Mouse (Mus musculus) forebrain, embryonic 11.5 days (tissue): Measurements from ENCODE around the gene F2rl2. TPM values are rescaled to one million over a fixed set of nuclear protein-coding genes. Genes with fewer than 3 reads are reported as not detected.

Experiments used
- ATAC-seq: fragments of 200-750 bp; cut with Nextera tagmentation; replicated peaks from 2 replicates; pipeline ENCODE4 v1.8.0; 2017; ENCODE audit warnings: moderate TSS enrichment; ENCODE audit not compliant: low FRiP score
- DNase-seq: peaks from one replicate; pipeline ENCODE4 v3.0.0-alpha.2; 2017; ENCODE audit warnings: low spot score
- H3K27ac ChIP-seq: fragments of 300-500 bp; sonication (generic); 2 replicates; pipeline ENCODE4 v1.5.1; 2014; ENCODE audit warnings: low read depth, low read length
- H3K27me3 ChIP-seq: fragments of 300-500 bp; sonication (generic); 2 replicates; pipeline ENCODE4 v1.6.1; 2014; ENCODE audit warnings: mild to moderate bottlenecking, low read length, mixed read lengths; ENCODE audit not compliant: control insufficient read depth, insufficient read depth
- H3K36me3 ChIP-seq: fragments of 300-500 bp; sonication (generic); 2 replicates; pipeline ENCODE4 v1.6.1; 2014; ENCODE audit warnings: mild to moderate bottlenecking, low read length, moderate library complexity, mixed read lengths; ENCODE audit not compliant: control insufficient read depth, insufficient read depth
- H3K4me1 ChIP-seq: fragments of 300-500 bp; sonication (generic); replicated peaks from 2 replicates; pipeline ENCODE4 v1.6.1; 2014; ENCODE audit warnings: low read length, mixed read lengths; ENCODE audit not compliant: control insufficient read depth, insufficient read depth
- H3K4me2 ChIP-seq: fragments of 300-500 bp; sonication (generic); 2 replicates; pipeline ENCODE4 v1.6.1; 2014; ENCODE audit warnings: low read depth, mild to moderate bottlenecking, low read length, moderate library complexity, mixed read lengths; ENCODE audit not compliant: severe bottlenecking
- H3K4me3 ChIP-seq: fragments of 300-500 bp; sonication (generic); 2 replicates; pipeline ENCODE4 v1.5.1; 2014; ENCODE audit warnings: low read depth, low read length
- H3K9ac ChIP-seq: fragments of 300-500 bp; sonication (generic); 2 replicates; pipeline ENCODE4 v1.6.1; 2014; ENCODE audit warnings: low read length
- H3K9me3 ChIP-seq: fragments of 300-500 bp; sonication (generic); 2 replicates; pipeline ENCODE4 v1.6.1; 2016; ENCODE audit warnings: low read length, mixed read lengths; ENCODE audit not compliant: control insufficient read depth
- WGBS: fragments of 180-500 bp; shearing (Covaris S2); extraction: QIAGEN DNeasy Blood & Tissue Kit; methylation state at CpG from one replicate; pipeline ENCODE4 v1.1.7; 2014; 5-methylcytosine and 5-hydroxymethylcytosine counted together
- polyA plus RNA-seq: library from polyadenylated mRNA; unstranded; fragments of >200 nt; fragmentation: Nextera tagmentation; extraction: Ambion mirVana; gene quantifications from 2 replicates; pipeline ENCODE4 v1.2.1, GENCODE M21; 2014

F2rl2 gene
- polyA plus RNA-seq, 1 experiment from 2014 or later: 3.1 TPM

DNA sequence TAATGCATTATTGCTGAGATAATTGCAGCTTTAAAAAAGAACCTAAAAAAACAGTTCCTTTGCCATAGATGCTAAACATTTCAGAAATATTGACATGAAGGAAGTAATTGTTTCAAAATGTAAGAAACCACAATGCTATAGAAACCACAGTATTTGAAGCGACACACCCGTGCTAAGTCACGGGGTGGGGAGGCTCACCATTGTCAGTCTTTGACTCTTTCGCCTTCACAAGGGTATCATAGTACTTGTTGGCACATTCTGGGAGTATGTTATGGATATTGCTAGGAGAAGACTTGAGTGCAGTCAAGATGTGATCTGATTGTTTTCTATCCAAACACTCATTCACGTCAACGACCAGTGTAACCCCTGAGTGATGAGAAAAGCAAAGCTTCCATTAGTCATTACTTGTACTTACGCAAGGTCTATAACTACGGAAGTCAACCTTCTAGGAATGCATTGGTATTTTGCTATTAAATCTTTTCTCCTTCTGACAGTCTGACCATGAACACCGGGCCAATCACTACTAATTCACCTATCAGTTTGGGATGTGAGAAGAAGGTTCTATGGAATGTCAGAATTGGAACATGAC lies 11.9 kb upstream of the F2rl2 start:
- Histone ChIP-seq H3K36me3 (no peaks in the 10 kb centered on the region), H3K27me3 (no peaks in the 10 kb centered on the region), H3K4me2 (no peak overlapping the region), H3K9ac (no peak overlapping the region), H3K9me3 (no peaks in the 10 kb centered on the region), H3K27ac (no peak overlapping the region), H3K4me1 (no peaks in the 10 kb centered on the region), H3K4me3 (no peak overlapping the region)
- DNase-seq (no peak), ATAC-seq (no peak)
- 96% methylated on average over 9 of the region's 9 CpGs for WGBS

DNA sequence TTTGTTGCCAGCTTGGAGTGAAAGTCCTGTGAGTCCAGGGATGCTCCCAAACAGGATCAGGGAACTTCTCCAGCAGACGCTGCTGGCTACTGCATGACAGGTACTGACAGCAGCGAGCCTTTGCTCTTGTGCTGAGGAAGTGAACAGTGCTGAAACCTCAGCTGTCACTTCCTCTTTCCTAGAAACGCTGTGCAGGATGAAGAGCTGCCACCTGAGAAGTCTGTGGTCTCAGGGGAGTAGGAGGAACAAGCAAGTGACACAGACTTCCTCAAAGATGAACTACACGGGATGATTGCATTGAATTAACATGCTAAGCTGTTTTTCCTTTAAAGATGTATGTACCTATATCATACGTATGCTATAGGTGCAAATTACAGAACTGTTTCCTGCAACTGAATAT lies 10.9 kb upstream of the F2rl2 start:
- no peaks in the 10 kb centered on the region for H3K9me3 ChIP-seq
- H3K9ac ChIP-seq: no peak overlapping the region
- H3K27me3 ChIP-seq: no peaks in the 10 kb centered on the region
- ATAC-seq (no peak), DNase-seq (no peak)
- H3K36me3 ChIP-seq: no peaks in the 10 kb centered on the region
- H3K4me1 ChIP-seq: no peaks in the 10 kb centered on the region
- 88% methylated on average over 5 of the region's 5 CpGs for whole genome bisulfite sequencing
- H3K4me2 ChIP-seq: no peak overlapping the region
- H3K4me3 ChIP-seq: no peak overlapping the region
- no peak overlapping the region for H3K27ac ChIP-seq

GRCm38 (mm10) chr13:95688576-95688975 lies 8.1 kb upstream of the F2rl2 start:
- Histone ChIP-seq H3K27ac (no peak overlapping the region), H3K27me3 (no peaks in the 10 kb centered on the region), H3K4me3 (no peak overlapping the region), H3K4me2 (no peak overlapping the region), H3K36me3 (no peaks in the 10 kb centered on the region), H3K9ac (no peak overlapping the region), H3K4me1 (no peaks in the 10 kb centered on the region), H3K9me3 (no peaks in the 10 kb centered on the region)
- DNase-seq (no peak), ATAC-seq (no peak)
- WGBS: 79% methylated on average over 1 of the region's 1 CpGs

DNA sequence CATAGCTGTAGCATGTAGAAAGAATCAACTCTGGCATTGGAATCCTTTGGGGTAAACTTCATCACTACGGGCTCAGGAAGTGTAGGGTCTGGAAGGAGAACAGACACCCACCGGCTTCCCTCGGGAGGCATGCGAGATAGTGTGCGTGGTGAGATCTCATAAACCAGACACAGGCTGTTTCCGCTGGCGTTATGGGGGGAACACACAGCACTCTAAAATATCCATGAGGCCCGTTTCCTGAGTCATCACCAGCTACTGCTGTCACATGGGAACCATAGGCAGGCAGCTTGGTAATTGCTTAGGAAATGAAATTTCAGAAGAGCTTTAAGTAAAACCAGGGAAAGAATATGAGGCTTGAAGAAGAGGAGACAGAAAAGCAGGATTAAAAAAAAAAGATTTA lies 4.5 kb upstream of the F2rl2 start:
- no peak overlapping the region for H3K27ac ChIP-seq
- no peaks in the 10 kb centered on the region for H3K36me3 ChIP-seq
- ATAC-seq (no peak), DNase-seq (no peak)
- no peaks in the 10 kb centered on the region for H3K9me3 ChIP-seq
- no peaks in the 10 kb centered on the region; the same call in 1 of the 2 replicates for H3K4me1 ChIP-seq
- H3K4me3 ChIP-seq: no peak overlapping the region
- H3K4me2 ChIP-seq: no peak overlapping the region
- WGBS: 97% methylated on average over 8 of the region's 8 CpGs
- no peak overlapping the region for H3K9ac ChIP-seq
- no peaks in the 10 kb centered on the region for H3K27me3 ChIP-seq

- Histone ChIP-seq H3K27ac (0 out of 2 replicates have a peak overlapping the region, but pooled peaks have one; percentile 37), H3K4me1 (no peaks in the 10 kb centered on the region; the same call in 1 of the 2 replicates), H3K9me3 (no peaks in the 10 kb centered on the region), H3K4me3 (no peak overlapping the region), H3K36me3 (no peaks in the 10 kb centered on the region; the same call in 1 of the 2 replicates), H3K4me2 (no peak overlapping the region), H3K27me3 (no peaks in the 10 kb centered on the region), H3K9ac (no peak overlapping the region)
- ATAC-seq (no peak), DNase-seq (no peak)
- WGBS: 78% methylated on average over 9 of the region's 9 CpGs
These were observed 466 bp upstream of the F2rl2 start for GRCm38 (mm10) chr13:95696120-95696653.

DNA sequence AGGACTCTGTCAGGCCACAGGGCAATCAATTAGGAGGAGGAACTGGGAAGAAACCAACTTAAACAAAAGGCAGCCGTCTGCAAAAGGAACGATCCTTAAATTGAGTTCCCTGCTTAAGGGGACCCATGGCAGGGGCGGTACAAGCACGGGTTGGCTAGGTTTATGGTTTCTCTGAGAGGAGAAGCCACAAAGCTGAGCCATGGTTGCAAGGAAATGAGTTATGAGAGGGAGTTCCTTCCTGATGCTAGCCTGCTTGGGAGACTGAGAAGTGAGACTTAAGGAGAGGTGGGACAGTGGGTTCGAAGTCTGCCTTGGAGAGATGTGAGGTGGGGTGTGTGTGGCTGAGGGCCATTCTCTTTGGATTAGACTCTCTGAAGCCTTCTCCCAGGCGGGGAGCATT lies 1.2 kb downstream of the F2rl2 start:
- Histone ChIP-seq H3K27ac (no peak overlapping the region), H3K9ac (no peak overlapping the region), H3K27me3 (no peaks in the 10 kb centered on the region), H3K4me3 (no peak overlapping the region), H3K9me3 (no peaks in the 10 kb centered on the region), H3K4me2 (no peak overlapping the region), H3K36me3 (no peaks in the 10 kb centered on the region; the same call in 1 of the 2 replicates), H3K4me1 (no peaks in the 10 kb centered on the region; the same call in 1 of the 2 replicates)
- DNase-seq: no peak
- WGBS: 42% methylated on average over 6 of the region's 6 CpGs
- no peak for ATAC-seq

- 83% methylated on average over 5 of the region's 5 CpGs for WGBS
- no peak overlapping the region for H3K4me3 ChIP-seq
- no peaks in the 10 kb centered on the region for H3K9me3 ChIP-seq
- H3K4me2 ChIP-seq: no peak overlapping the region
- H3K36me3 ChIP-seq: no peaks in the 10 kb centered on the region; the same call in 1 of the 2 replicates
- no peak overlapping the region for H3K27ac ChIP-seq
- ATAC-seq (no peak), DNase-seq (no peak)
- no peaks in the 10 kb centered on the region for H3K4me1 ChIP-seq
- H3K9ac ChIP-seq: no peak overlapping the region
- no peaks in the 10 kb centered on the region for H3K27me3 ChIP-seq
These were observed 6.7 kb downstream of the F2rl2 start for GRCm38 (mm10) chr13:95703376-95703775.

- no peaks in the 10 kb centered on the region for H3K4me1 ChIP-seq
- ATAC-seq (no peak), DNase-seq (no peak)
- H3K9ac ChIP-seq: no peak overlapping the region
- no peak overlapping the region for H3K27ac ChIP-seq
- 95% methylated on average over 6 of the region's 6 CpGs for WGBS
- H3K9me3 ChIP-seq: no peaks in the 10 kb centered on the region
- H3K36me3 ChIP-seq: no peaks in the 10 kb centered on the region; the same call in 1 of the 2 replicates
- H3K27me3 ChIP-seq: no peaks in the 10 kb centered on the region
- no peak overlapping the region for H3K4me2 ChIP-seq
- no peak overlapping the region for H3K4me3 ChIP-seq
These were observed 8.9 kb downstream of the F2rl2 start for GRCm38 (mm10) chr13:95705589-95705988.

DNA sequence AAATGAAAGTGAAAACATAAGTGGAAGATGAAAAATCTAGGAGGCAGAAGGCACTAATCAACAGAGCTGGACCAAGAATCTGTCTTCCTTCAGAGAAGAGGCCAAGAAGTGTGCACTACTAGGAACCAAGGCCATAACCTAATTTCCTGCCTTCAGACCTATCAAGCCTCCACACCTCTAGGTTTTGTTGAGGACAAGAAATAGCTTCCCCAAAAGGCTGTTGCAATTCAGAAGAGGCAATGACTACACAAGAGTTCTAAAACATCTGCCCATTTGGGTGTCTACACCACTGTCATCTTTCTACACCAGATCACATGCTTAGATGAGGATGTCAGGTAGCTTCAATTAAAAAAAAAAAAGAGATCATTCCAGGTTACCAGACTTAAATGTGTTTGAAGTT lies 15.4 kb downstream of the F2rl2 start:
- ATAC-seq (no peak), DNase-seq (no peak)
- Histone ChIP-seq H3K27ac (no peak overlapping the region), H3K4me2 (no peak overlapping the region), H3K4me3 (no peak overlapping the region), H3K4me1 (no peaks in the 10 kb centered on the region), H3K27me3 (no peaks in the 10 kb centered on the region), H3K36me3 (no peaks in the 10 kb centered on the region), H3K9ac (no peak overlapping the region), H3K9me3 (no peaks in the 10 kb centered on the region)
